Mouse (Mus musculus) testis, adult 2 months (tissue): ENCODE data around the gene Tmem30a.

ENCODE experiments used
- CTCF ChIP-seq: fragments of 200-500 bp; IDR thresholded peaks from 2 replicates; pipeline ENCODE4 v1.5.1; 2012; ENCODE audit warnings: low read depth, mild to moderate bottlenecking, inconsistent platforms, low read length, moderate library complexity; ENCODE audit not compliant: control insufficient read depth, insufficient read depth, insufficient replicate concordance
- POLR2A ChIP-seq: fragments of 200-500 bp; IDR thresholded peaks from 2 replicates; pipeline ENCODE4 v1.6.1; 2012; ENCODE audit warnings: low read depth, mild to moderate bottlenecking, inconsistent platforms, low read length, moderate library complexity; ENCODE audit not compliant: control insufficient read depth

- no peak for TF ChIP-seq POLR2A
- no peak for TF ChIP-seq CTCF
Measured at GRCm38 (mm10) chr9:79784934-79785793, 8.1 kb downstream of the Tmem30a start.
